In the genomic region with DNA sequence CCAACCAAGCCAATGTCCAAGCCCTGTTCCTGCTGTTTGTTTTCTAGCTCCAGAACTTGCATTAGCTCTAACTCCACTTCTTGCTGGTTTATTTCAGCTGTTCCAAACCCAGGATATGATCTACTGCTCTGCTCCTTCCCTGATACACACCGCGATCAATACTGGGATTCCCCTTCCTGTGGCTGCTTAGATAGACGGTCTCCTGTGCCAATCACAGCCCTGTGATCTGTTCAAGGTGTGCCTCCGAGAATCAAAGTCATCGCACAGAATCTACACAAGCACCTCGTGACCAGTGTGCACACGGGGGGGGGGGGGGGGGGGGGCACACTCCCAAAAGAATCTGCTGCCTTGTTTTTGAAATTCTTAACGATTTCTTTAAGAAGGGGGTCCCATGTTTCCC, we compare ENCODE assay signal across 21 mouse cellular contexts.
DNase-seq lines count a peak whose midpoint lies in the region; ATAC-seq lines count a peak whose summit lies in the region.
"Had no signal": no experiment of that assay in that cellular context is flagged by ENCODE, and none has a peak within 500 bp of the region (broad histone marks: within the 10 kb centered on the region; RNA-seq: fewer than 3 reads in every experiment).

No protein-coding gene starts in this region.

- ATAC-seq in activated CD4-positive, CD25-positive, alpha-beta regulatory T cell, adult 4 months, result no peak
- ATAC-seq: forebrain, embryonic 13.5 days; forebrain, embryonic 16.5 days; hindbrain, postnatal 0 days had no signal

- DNase-seq in heart, adult 11 months, result peak; percentile 29
- DNase-seq in heart, postnatal 4 days, result no peak
- DNase-seq in CD4-positive helper T cell, adult 2 months (ENCODE audit: low read depth, low spot score), result peak; percentile 53
- DNase-seq in R1 (ENCODE audit: low read depth, low spot score), result peak; percentile 25
- DNase-seq in naive thymus-derived CD4-positive, alpha-beta T cell, adult 2 months (ENCODE audit: low read depth), result peak; percentile 60
- no peak for DNase-seq in yolk sac, embryonic 10.5 days (ENCODE audit: low spot score)
- DNase-seq: adrenal gland, adult 8-10 months; adrenal gland, postnatal 25 days; cerebellum, adult 8-10 months; cerebellum, postnatal 10 days; cerebellum, postnatal 36 days; embryo, embryonic 11 days; gastrocnemius, adult 2 months; gastrocnemius, postnatal 14 days; heart, adult 18-20 months; heart, postnatal 10 days; heart, postnatal 36 days had no signal

Comparison
In these comparisons a context has a peak if more than half of its experiments do, and no peak if none do; other contexts are left out.
1. DNase-seq: peak in heart, adult 11 months (single experiment), CD4-positive helper T cell, adult 2 months (single experiment), R1 (single experiment) and naive thymus-derived CD4-positive, alpha-beta T cell, adult 2 months (single experiment); none in heart, postnatal 4 days (single experiment) and yolk sac, embryonic 10.5 days (single experiment).